Mouse (Mus musculus) olfactory bulb, adult 2 months (tissue): ENCODE data around the gene Shh.

ENCODE experiments used
- CTCF ChIP-seq: fragments of 200-500 bp; IDR thresholded peaks from 2 replicates; pipeline ENCODE4 v1.5.1; 2012; ENCODE audit warnings: low read depth, mild to moderate bottlenecking, low read length, moderate library complexity; ENCODE audit not compliant: insufficient read depth
- POLR2A ChIP-seq: fragments of 200-500 bp; IDR thresholded peaks from 2 replicates; pipeline ENCODE4 v1.6.1; 2012; ENCODE audit warnings: mild to moderate bottlenecking, low read depth, low read length, moderate library complexity; ENCODE audit not compliant: insufficient read depth

- TF ChIP-seq CTCF (no peak), POLR2A (no peak)
These were observed 33.9 kb upstream of the Shh start for GRCm38 (mm10) chr5:28500792-28501439.
